Mouse (Mus musculus) telencephalon, adult 2 months (tissue): Measurements from ENCODE around the gene Mapk10.

Source experiments
- DNase-seq: peaks from one replicate; pipeline ENCODE4 v3.0.0-alpha.2; 2011; ENCODE audit warnings: low read depth, low spot score

Mapk10 gene

GRCm38 (mm10) chr5:102868196-102868595 is 342.9 kb downstream of the Mapk10 start:
- DNase-seq = no peak

GRCm38 (mm10) chr5:102859749-102860148 is 351.4 kb downstream of the Mapk10 start:
- no peak for DNase-seq

- DNase-seq = no peak
These were observed 353.1 kb downstream of the Mapk10 start for GRCm38 (mm10) chr5:102858047-102858446.
